ENCODE assay signal across 28 mouse cellular contexts in the genomic region with DNA sequence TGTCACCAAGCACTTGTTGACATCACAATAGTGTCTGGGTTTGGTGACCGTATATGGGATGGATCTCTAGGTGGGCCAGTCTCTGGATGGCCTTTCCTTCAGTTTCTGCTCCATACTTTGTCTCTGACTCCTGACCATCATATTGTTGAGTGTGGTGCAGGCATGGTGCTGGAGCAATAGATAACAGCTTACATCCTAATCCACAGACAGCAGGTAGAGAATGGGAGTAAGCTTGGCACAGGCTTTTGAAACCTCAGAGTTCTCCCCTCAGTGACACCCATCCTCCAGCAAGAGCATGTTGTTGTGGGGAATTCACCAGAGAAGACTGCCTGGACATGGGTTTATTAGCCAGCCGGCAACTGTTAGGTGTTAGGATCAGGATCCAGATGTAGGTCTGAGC. TPM values are rescaled to one million over a fixed set of nuclear protein-coding genes. Genes with fewer than 3 reads are reported as not detected.
DNase-seq lines count a peak whose midpoint lies in the region; ATAC-seq and TF ChIP-seq lines count a peak whose summit lies in the region.
"Had no signal": no experiment of that assay in that cellular context is flagged by ENCODE, and none has a peak within 500 bp of the region (broad histone marks: within the 10 kb centered on the region; RNA-seq: fewer than 3 reads in every experiment).

No protein-coding gene starts in this region.

- H3K27me3 ChIP-seq in liver, embryonic 12.5 days (replicated peaks), result no peaks in the 10 kb centered on the region
- H3K27me3 ChIP-seq in liver, embryonic 14.5 days (ENCODE audit: control insufficient read depth, insufficient read depth, low read length), result no peaks in the 10 kb centered on the region
- H3K27me3 ChIP-seq in liver, postnatal 0 days (ENCODE audit: insufficient read depth, low read length), result no peaks in the 10 kb centered on the region
- H3K27me3 ChIP-seq in MEL (ENCODE audit: control insufficient read depth in 1 of 2, insufficient read depth in 2 of 2, low read length in 2 of 2), result no peaks in the 10 kb centered on the region
- no peaks in the 10 kb centered on the region for H3K27me3 ChIP-seq in hindbrain, embryonic 11.5 days (ENCODE audit: control insufficient read depth, insufficient read depth, low read length)
- H3K27me3 ChIP-seq: CH12.LX; embryonic facial prominence, embryonic 13.5 days; embryonic facial prominence, embryonic 15.5 days; forebrain, embryonic 13.5 days; forebrain, embryonic 15.5 days had no signal

- TF ChIP-seq POLR2A in MEL (IDR thresholded peaks at IDR 0.05; ENCODE audit: control insufficient read depth in 1 of 2, insufficient read depth in 1 of 2, low read depth in 1 of 2, low read length in 2 of 2, poor library complexity in 1 of 2), result no peak

- 0 out of 2 replicates have a peak overlapping the region, but pooled peaks have one; percentile 3 for H3K4me2 ChIP-seq in liver, embryonic 12.5 days
- H3K4me2 ChIP-seq in liver, embryonic 14.5 days (ENCODE audit: low read depth), result no peak overlapping the region
- no peak overlapping the region for H3K4me2 ChIP-seq in liver, postnatal 0 days (ENCODE audit: low read depth, low read length)
- no peak overlapping the region for H3K4me2 ChIP-seq in hindbrain, embryonic 11.5 days (replicated peaks; ENCODE audit: low read depth, low read length)
- H3K4me2 ChIP-seq: embryonic facial prominence, embryonic 13.5 days; embryonic facial prominence, embryonic 15.5 days; forebrain, embryonic 13.5 days; forebrain, embryonic 15.5 days had no signal

- H3K9me3 ChIP-seq in liver, embryonic 12.5 days (replicated peaks), result no peaks in the 10 kb centered on the region
- H3K9me3 ChIP-seq in liver, embryonic 14.5 days (ENCODE audit: control insufficient read depth, low read length), result no peaks in the 10 kb centered on the region
- no peaks in the 10 kb centered on the region for H3K9me3 ChIP-seq in liver, postnatal 0 days (ENCODE audit: low read length)
- no peaks in the 10 kb centered on the region for H3K9me3 ChIP-seq in MEL (replicated peaks; ENCODE audit: insufficient read depth, low read length)
- no peaks in the 10 kb centered on the region for H3K9me3 ChIP-seq in hindbrain, embryonic 11.5 days (ENCODE audit: control insufficient read depth, low read length)
- H3K9me3 ChIP-seq: embryonic facial prominence, embryonic 15.5 days; forebrain, embryonic 13.5 days; forebrain, embryonic 15.5 days; G1E had no signal

- peaks cover 39% of the 10 kb centered on the region for H3K4me1 ChIP-seq in liver, embryonic 12.5 days
- H3K4me1 ChIP-seq in liver, embryonic 14.5 days (replicated peaks; ENCODE audit: control insufficient read depth in 2 of 2, insufficient read depth in 2 of 2, low read length in 1 of 2), result peaks cover 8 to 21% of the 10 kb centered on the region in 2 experiments; a peak in 3 of 4 replicates
- H3K4me1 ChIP-seq in liver, postnatal 0 days (ENCODE audit: insufficient read depth), result 0 out of 2 replicates have a peak, but pooled peaks cover 7% of the 10 kb centered on the region
- peaks cover 26 to 41% of the 10 kb centered on the region in 2 experiments for H3K4me1 ChIP-seq in MEL (ENCODE audit: control insufficient read depth in 1 of 2, insufficient read depth in 2 of 2, low read length in 2 of 2)
- H3K4me1 ChIP-seq in hindbrain, embryonic 11.5 days (replicated peaks; ENCODE audit: control insufficient read depth, insufficient read depth, low read length), result no peaks in the 10 kb centered on the region
- H3K4me1 ChIP-seq: embryonic facial prominence, embryonic 15.5 days had no signal

- TF ChIP-seq EP300 in liver, embryonic 14.5 days (IDR thresholded peaks at IDR 0.05; ENCODE audit: low read depth), result peak; percentile 62
- no peak for TF ChIP-seq EP300 in liver, postnatal 0 days (IDR thresholded peaks at IDR 0.05; ENCODE audit: low read depth)
- peak in 1 of 2 experiments; percentile 67; a peak in 2 of 4 replicates for TF ChIP-seq EP300 in MEL (IDR thresholded peaks at IDR 0.05; ENCODE audit: low read depth in 1 of 2, low read length in 2 of 2)

- no peak for TF ChIP-seq RAD21 in MEL (IDR thresholded peaks at IDR 0.05; ENCODE audit: low read depth, low read length)

- TF ChIP-seq CTCF in liver, embryonic 14.5 days (IDR thresholded peaks at IDR 0.05; ENCODE audit: low read depth), result no peak
- no peak for TF ChIP-seq CTCF in liver, postnatal 0 days (IDR thresholded peaks at IDR 0.05; ENCODE audit: low read depth)
- TF ChIP-seq CTCF in MEL (IDR thresholded peaks at IDR 0.05 in 2 of 3, conservative IDR thresholded peaks at IDR 0.05 in 1 of 3; ENCODE audit: control insufficient read depth in 1 of 3, insufficient read depth in 1 of 3, low read depth in 2 of 3, low read length in 3 of 3, poor library complexity in 1 of 3, severe bottlenecking in 1 of 3), result no peak

- no peak for ATAC-seq in liver, embryonic 12.5 days
- no peak for ATAC-seq in liver, embryonic 14.5 days (ENCODE audit: insufficient read depth)
- ATAC-seq in liver, postnatal 0 days, result no peak
- peak; percentile 29; the same call in 1 of the 2 replicates for ATAC-seq in megakaryocyte progenitor cell, adult 5-6 weeks (replicated peaks; ENCODE audit: poor library complexity)
- ATAC-seq in hindbrain, embryonic 11.5 days (ENCODE audit: low FRiP score), result no peak
- ATAC-seq in erythroid progenitor cell, adult 5-6 weeks (replicated peaks; ENCODE audit: low FRiP score, poor library complexity, severe bottlenecking), result no peak
- ATAC-seq: CD4-positive, CD25-positive, alpha-beta regulatory T cell, adult 4 months; forebrain, embryonic 13.5 days; forebrain, embryonic 15.5 days; forebrain, postnatal 0 days had no signal

- 79% methylated on average over 2 of the region's 2 CpGs for WGBS in liver, embryonic 12.5 days (ENCODE audit: insufficient replicate concordance)
- 66% methylated on average over 2 of the region's 2 CpGs for WGBS in liver, embryonic 14.5 days (ENCODE audit: insufficient replicate concordance)
- WGBS in liver, postnatal 0 days (ENCODE audit: insufficient replicate concordance), result 88% methylated on average over 2 of the region's 2 CpGs
- WGBS in hindbrain, embryonic 11.5 days, result 91% methylated on average over 2 of the region's 2 CpGs

- no peak overlapping the region for H3K9ac ChIP-seq in liver, embryonic 12.5 days
- H3K9ac ChIP-seq in liver, embryonic 14.5 days (replicated peaks), result no peak overlapping the region
- no peak overlapping the region for H3K9ac ChIP-seq in liver, postnatal 0 days (replicated peaks)
- H3K9ac ChIP-seq in MEL (ENCODE audit: control insufficient read depth, low read depth, low read length, poor library complexity, severe bottlenecking), result no peak overlapping the region
- no peak overlapping the region for H3K9ac ChIP-seq in hindbrain, embryonic 11.5 days (ENCODE audit: low read depth, low read length)
- H3K9ac ChIP-seq: embryonic facial prominence, embryonic 13.5 days; embryonic facial prominence, embryonic 15.5 days; forebrain, embryonic 13.5 days; forebrain, embryonic 15.5 days; forebrain, postnatal 0 days had no signal

- no peaks in the 10 kb centered on the region for H3K36me3 ChIP-seq in liver, embryonic 12.5 days
- H3K36me3 ChIP-seq in liver, embryonic 14.5 days (replicated peaks; ENCODE audit: control insufficient read depth, insufficient read depth, low read depth), result no peaks in the 10 kb centered on the region
- no peaks in the 10 kb centered on the region for H3K36me3 ChIP-seq in liver, postnatal 0 days (replicated peaks; ENCODE audit: insufficient read depth, low read length)
- peaks cover 0 to 36% of the 10 kb centered on the region in 2 experiments; a peak in 2 of 4 replicates for H3K36me3 ChIP-seq in MEL (ENCODE audit: control insufficient read depth in 1 of 2, insufficient read depth in 2 of 2, low read length in 2 of 2)
- H3K36me3 ChIP-seq in hindbrain, embryonic 11.5 days (ENCODE audit: control insufficient read depth, insufficient read depth, low read length), result no peaks in the 10 kb centered on the region
- H3K36me3 ChIP-seq: embryonic facial prominence, embryonic 13.5 days; embryonic facial prominence, embryonic 15.5 days; forebrain, embryonic 15.5 days; G1E had no signal

- no peak overlapping the region for H3K4me3 ChIP-seq in liver, embryonic 12.5 days
- no peak overlapping the region for H3K4me3 ChIP-seq in liver, embryonic 14.5 days (ENCODE audit: insufficient read depth in 1 of 2, low read depth in 2 of 2, low read length in 2 of 2)
- no peak overlapping the region for H3K4me3 ChIP-seq in liver, postnatal 0 days (ENCODE audit: low read depth, low read length)
- H3K4me3 ChIP-seq in MEL (ENCODE audit: control insufficient read depth in 1 of 2, insufficient read depth in 1 of 2, low read depth in 2 of 2, low read length in 2 of 2), result no peak overlapping the region
- H3K4me3 ChIP-seq in hindbrain, embryonic 11.5 days (ENCODE audit: low read depth, low read length), result no peak overlapping the region
- H3K4me3 ChIP-seq: embryonic facial prominence, embryonic 13.5 days; embryonic facial prominence, embryonic 15.5 days; erythroblast, embryonic 14.5 days; forebrain, embryonic 13.5 days; forebrain, embryonic 15.5 days had no signal

- peaks cover 1% of the 10 kb centered on the region for H3K79me2 ChIP-seq in MEL (ENCODE audit: control insufficient read depth, insufficient read depth, low read length, poor library complexity)

- no peak overlapping the region for H3K27ac ChIP-seq in liver, embryonic 12.5 days
- no peak overlapping the region for H3K27ac ChIP-seq in liver, embryonic 14.5 days
- H3K27ac ChIP-seq in liver, postnatal 0 days (ENCODE audit: low read depth), result no peak overlapping the region
- H3K27ac ChIP-seq in MEL (ENCODE audit: control insufficient read depth, low read depth, low read length), result peak overlapping the region; percentile 11
- H3K27ac ChIP-seq in hindbrain, embryonic 11.5 days (ENCODE audit: low read depth, low read length), result no peak overlapping the region
- H3K27ac ChIP-seq: embryonic facial prominence, embryonic 13.5 days; embryonic facial prominence, embryonic 15.5 days; forebrain, embryonic 13.5 days; forebrain, embryonic 15.5 days had no signal

- DNase-seq in liver (no peak), MEL (ENCODE audit: low read depth, low spot score) (peak; percentile 43)
- no peak for DNase-seq in liver, embryonic 14.5 days (ENCODE audit: low read depth in 3 of 3, low spot score in 3 of 3)
- no peak for DNase-seq in liver, postnatal 0 days
- no peak for DNase-seq in hindbrain, embryonic 11.5 days (ENCODE audit: low spot score)
- DNase-seq: adrenal gland, adult 2 months; adrenal gland, postnatal 10 days; adrenal gland, postnatal 25 days; B cell, adult 2 months; cerebellum, adult 11 months; cerebellum, adult 18-20 months; cerebellum, adult 8-10 months; cerebellum, adult 9-11 months; cerebellum, postnatal 14 days; cerebellum, postnatal 36 days; embryo, embryonic 11 days; forebrain, postnatal 0 days had no signal

RNA-seq across cellular contexts. Expression of a gene that starts 4.8 kb away (rescaled TPM):
- polyA plus RNA-seq in liver, embryonic 12.5 days (2016; fragmentation: Nextera tagmentation; extraction: Ambion mirVana), result 44.2 and 45.9 TPM in 2 replicates
- polyA plus RNA-seq in liver, embryonic 14.5 days (2012; rRNA removed), result 22.0 and 30.1 TPM in 2 replicates
- polyA plus RNA-seq in liver, embryonic 14.5 days (2014; fragmentation: Nextera tagmentation; extraction: Ambion mirVana), result 34.8 and 35.7 TPM in 2 replicates
- polyA plus RNA-seq in liver, postnatal 0 days (2015; fragmentation: Nextera tagmentation; extraction: Ambion mirVana), result 30.4 and 33.1 TPM in 2 replicates
- 56.2 and 62.0 TPM in 2 replicates for total RNA-seq in MEL (2012; rRNA removed)
- 100 to 1,000 TPM in 1 of 2 experiments, 10 to 100 TPM in 1; 77.7 to 281 TPM for polyA plus RNA-seq in MEL (2012; ENCODE audit: insufficient read depth in 1 of 2, insufficient read length in 2 of 2, low read depth in 1 of 2, low replicate concordance in 2 of 2, missing spikeins in 1 of 2)
- 96.0 and 101 TPM in 2 replicates for total RNA-seq in megakaryocyte progenitor cell, adult 5-6 weeks (2015)
- total RNA-seq in megakaryocyte progenitor cell, adult 5-6 weeks (2017), result 52.0 and 63.2 TPM in 2 replicates
- 141 and 145 TPM in 2 replicates for polyA plus RNA-seq in hindbrain, embryonic 11.5 days (2014; fragmentation: Nextera tagmentation; extraction: Ambion mirVana)
- total RNA-seq in erythroid progenitor cell, adult 5-6 weeks (2015; ENCODE audit: low replicate concordance), result 30.2 and 44.3 TPM in 2 replicates
- total RNA-seq in erythroid progenitor cell, adult 5-6 weeks (2017; ENCODE audit: low replicate concordance), result 13.2 and 20.3 TPM in 2 replicates

RNA-seq across cellular contexts. Expression of a gene that starts 50.4 kb away (rescaled TPM):
- 7.2 and 7.3 TPM in 2 replicates for polyA plus RNA-seq in liver, embryonic 12.5 days (2016; fragmentation: Nextera tagmentation; extraction: Ambion mirVana)
- 9.7 and 12.8 TPM in 2 replicates for polyA plus RNA-seq in liver, embryonic 14.5 days (2012; rRNA removed)
- 6.9 and 7.1 TPM in 2 replicates for polyA plus RNA-seq in liver, embryonic 14.5 days (2014; fragmentation: Nextera tagmentation; extraction: Ambion mirVana)
- polyA plus RNA-seq in liver, postnatal 0 days (2015; fragmentation: Nextera tagmentation; extraction: Ambion mirVana), result 3.8 and 4.7 TPM in 2 replicates
- total RNA-seq in MEL (2012; rRNA removed), result 42.3 and 44.0 TPM in 2 replicates
- polyA plus RNA-seq in MEL (2012; ENCODE audit: insufficient read depth in 1 of 2, insufficient read length in 2 of 2, low read depth in 1 of 2, low replicate concordance in 2 of 2, missing spikeins in 1 of 2), result 100 to 1,000 TPM in 1 of 2 experiments, not detected in 1; 121 TPM
- total RNA-seq in megakaryocyte progenitor cell, adult 5-6 weeks (2015), result 113 TPM in 2 replicates
- total RNA-seq in megakaryocyte progenitor cell, adult 5-6 weeks (2017), result 30.0 and 33.1 TPM in 2 replicates
- 14.2 and 19.1 TPM in 2 replicates for polyA plus RNA-seq in hindbrain, embryonic 11.5 days (2014; fragmentation: Nextera tagmentation; extraction: Ambion mirVana)
- 22.2 and 69.9 TPM in 2 replicates for total RNA-seq in erythroid progenitor cell, adult 5-6 weeks (2015; ENCODE audit: low replicate concordance)
- total RNA-seq in erythroid progenitor cell, adult 5-6 weeks (2017; ENCODE audit: low replicate concordance), result 28.4 and 33.0 TPM in 2 replicates
